Mouse (Mus musculus): ENCODE results near the gene Zswim8. TPM values are rescaled to one million over a fixed set of nuclear protein-coding genes. Genes with fewer than 3 reads are reported as not detected.

The Zswim8 gene
- polyA plus RNA-seq, 1 experiment from 2014 or later, result 50.5 TPM

- Histone ChIP-seq H3K36me3 (replicated peaks; ENCODE audit: control insufficient read depth, insufficient read depth) (peaks cover 99% of the 10 kb centered on the region), H3K27ac (no peak overlapping the region), H3K27me3 (ENCODE audit: control insufficient read depth, insufficient read depth, low read length) (no peaks in the 10 kb centered on the region), H3K4me2 (replicated peaks) (no peak overlapping the region), H3K9ac (no peak overlapping the region), H3K9me3 (ENCODE audit: control insufficient read depth, low read length) (no peaks in the 10 kb centered on the region), H3K4me3 (replicated peaks; ENCODE audit: low read length) (no peak overlapping the region), H3K4me1 (replicated peaks; ENCODE audit: control insufficient read depth, insufficient read depth, low read length) (no peaks in the 10 kb centered on the region)
- no peak for DNase-seq (ENCODE audit: low spot score)
- no peak for ATAC-seq (ENCODE audit: low FRiP score)
- WGBS, result 96% methylated on average over 12 of the region's 12 CpGs
These were observed 12.4 kb downstream of the Zswim8 start for GRCm38 (mm10) chr14:20719767-20720166.

- Histone ChIP-seq H3K27me3 (ENCODE audit: control insufficient read depth, insufficient read depth, low read length) (no peaks in the 10 kb centered on the region), H3K4me3 (replicated peaks; ENCODE audit: low read length) (no peak overlapping the region), H3K9me3 (ENCODE audit: control insufficient read depth, low read length) (no peaks in the 10 kb centered on the region), H3K4me2 (replicated peaks) (no peak overlapping the region), H3K36me3 (replicated peaks; ENCODE audit: control insufficient read depth, insufficient read depth) (peaks cover 99% of the 10 kb centered on the region), H3K27ac (no peak overlapping the region), H3K4me1 (replicated peaks; ENCODE audit: control insufficient read depth, insufficient read depth, low read length) (no peaks in the 10 kb centered on the region), H3K9ac (no peak overlapping the region)
- 91% methylated on average over 4 of the region's 4 CpGs for WGBS
- no peak for DNase-seq (ENCODE audit: low spot score)
- peak; percentile 10; the same call in 1 of the 2 replicates for ATAC-seq (ENCODE audit: low FRiP score)
These were observed 14.0 kb downstream of the Zswim8 start for GRCm38 (mm10) chr14:20721371-20721770.

- no peak for DNase-seq (ENCODE audit: low spot score)
- Histone ChIP-seq H3K9me3 (ENCODE audit: control insufficient read depth, low read length) (no peaks in the 10 kb centered on the region), H3K4me3 (replicated peaks; ENCODE audit: low read length) (no peak overlapping the region), H3K36me3 (replicated peaks; ENCODE audit: control insufficient read depth, insufficient read depth) (peaks cover 99% of the 10 kb centered on the region), H3K27me3 (ENCODE audit: control insufficient read depth, insufficient read depth, low read length) (no peaks in the 10 kb centered on the region), H3K27ac (no peak overlapping the region), H3K4me2 (replicated peaks) (no peak overlapping the region), H3K9ac (no peak overlapping the region), H3K4me1 (replicated peaks; ENCODE audit: control insufficient read depth, insufficient read depth, low read length) (no peaks in the 10 kb centered on the region)
- WGBS, result 90% methylated on average over 12 of the region's 12 CpGs
- no peak for ATAC-seq (ENCODE audit: low FRiP score)
These were observed 15.7 kb downstream of the Zswim8 start for GRCm38 (mm10) chr14:20723006-20723405.

GRCm38 (mm10) chr14:20724043-20724442, 16.7 kb downstream of the Zswim8 start:
- Histone ChIP-seq H3K9ac (no peak overlapping the region), H3K4me3 (replicated peaks; ENCODE audit: low read length) (no peak overlapping the region), H3K4me1 (replicated peaks; ENCODE audit: control insufficient read depth, insufficient read depth, low read length) (no peaks in the 10 kb centered on the region), H3K27me3 (ENCODE audit: control insufficient read depth, insufficient read depth, low read length) (no peaks in the 10 kb centered on the region), H3K36me3 (replicated peaks; ENCODE audit: control insufficient read depth, insufficient read depth) (peaks cover 99% of the 10 kb centered on the region), H3K9me3 (ENCODE audit: control insufficient read depth, low read length) (no peaks in the 10 kb centered on the region), H3K27ac (no peak overlapping the region), H3K4me2 (replicated peaks) (no peak overlapping the region)
- ATAC-seq (ENCODE audit: low FRiP score) (no peak), DNase-seq (ENCODE audit: low spot score) (peak; percentile 80)
- WGBS, result 22% methylated on average over 5 of the region's 5 CpGs

- Histone ChIP-seq H3K36me3 (replicated peaks; ENCODE audit: control insufficient read depth, insufficient read depth) (peaks cover 100% of the 10 kb centered on the region), H3K27me3 (ENCODE audit: control insufficient read depth, insufficient read depth, low read length) (no peaks in the 10 kb centered on the region), H3K4me3 (replicated peaks; ENCODE audit: low read length) (no peak overlapping the region), H3K4me1 (replicated peaks; ENCODE audit: control insufficient read depth, insufficient read depth, low read length) (no peaks in the 10 kb centered on the region), H3K9me3 (ENCODE audit: control insufficient read depth, low read length) (no peaks in the 10 kb centered on the region), H3K9ac (no peak overlapping the region), H3K4me2 (replicated peaks) (no peak overlapping the region), H3K27ac (no peak overlapping the region)
- 85% methylated on average over 6 of the region's 6 CpGs for WGBS
- ATAC-seq (ENCODE audit: low FRiP score) (no peak), DNase-seq (ENCODE audit: low spot score) (no peak)
These were observed 18.4 kb downstream of the Zswim8 start for GRCm38 (mm10) chr14:20725660-20726339.

- Histone ChIP-seq H3K4me3 (replicated peaks; ENCODE audit: low read length) (no peak overlapping the region), H3K4me1 (replicated peaks; ENCODE audit: control insufficient read depth, insufficient read depth, low read length) (peaks cover 10% of the 10 kb centered on the region), H3K9me3 (ENCODE audit: control insufficient read depth, low read length) (no peaks in the 10 kb centered on the region), H3K36me3 (replicated peaks; ENCODE audit: control insufficient read depth, insufficient read depth) (peaks cover 61% of the 10 kb centered on the region), H3K9ac (no peak overlapping the region), H3K27me3 (ENCODE audit: control insufficient read depth, insufficient read depth, low read length) (no peaks in the 10 kb centered on the region), H3K4me2 (replicated peaks) (no peak overlapping the region), H3K27ac (no peak overlapping the region)
- WGBS, result 97% methylated on average over 9 of the region's 9 CpGs
- ATAC-seq (ENCODE audit: low FRiP score) (no peak), DNase-seq (ENCODE audit: low spot score) (no peak)
These were observed 22.5 kb downstream of the Zswim8 start for GRCm38 (mm10) chr14:20729871-20730270.

GRCm38 (mm10) chr14:20730853-20731602, 23.7 kb downstream of the Zswim8 start:
- DNase-seq (ENCODE audit: low spot score) (no peak), ATAC-seq (ENCODE audit: low FRiP score) (no peak)
- peaks cover 56% of the 10 kb centered on the region for H3K36me3 ChIP-seq (replicated peaks; ENCODE audit: control insufficient read depth, insufficient read depth)
- H3K9me3 ChIP-seq (ENCODE audit: control insufficient read depth, low read length), result no peaks in the 10 kb centered on the region
- 94% methylated on average over 9 of the region's 9 CpGs for WGBS
- H3K4me2 ChIP-seq (replicated peaks), result no peak overlapping the region
- no peak overlapping the region for H3K4me3 ChIP-seq (replicated peaks; ENCODE audit: low read length)
- H3K4me1 ChIP-seq (replicated peaks; ENCODE audit: control insufficient read depth, insufficient read depth, low read length), result peaks cover 10% of the 10 kb centered on the region
- no peak overlapping the region for H3K27ac ChIP-seq
- H3K9ac ChIP-seq, result no peak overlapping the region
- no peaks in the 10 kb centered on the region for H3K27me3 ChIP-seq (ENCODE audit: control insufficient read depth, insufficient read depth, low read length)

- peak overlapping the region; percentile 78; the same call in 1 of the 2 replicates for H3K27ac ChIP-seq
- H3K4me2 ChIP-seq (replicated peaks), result peak overlapping the region; percentile 91
- H3K9me3 ChIP-seq (ENCODE audit: control insufficient read depth, low read length), result no peaks in the 10 kb centered on the region
- peaks cover 52% of the 10 kb centered on the region for H3K36me3 ChIP-seq (replicated peaks; ENCODE audit: control insufficient read depth, insufficient read depth)
- no peak for DNase-seq (ENCODE audit: low spot score)
- peak overlapping the region; percentile 91 for H3K9ac ChIP-seq
- H3K27me3 ChIP-seq (ENCODE audit: control insufficient read depth, insufficient read depth, low read length), result no peaks in the 10 kb centered on the region
- WGBS, result 51% methylated on average over 12 of the region's 12 CpGs
- H3K4me1 ChIP-seq (replicated peaks; ENCODE audit: control insufficient read depth, insufficient read depth, low read length), result peaks cover 10% of the 10 kb centered on the region
- peak overlapping the region; percentile 84 for H3K4me3 ChIP-seq (replicated peaks; ENCODE audit: low read length)
- ATAC-seq (ENCODE audit: low FRiP score), result no peak
These were observed 25.9 kb downstream of the Zswim8 start for GRCm38 (mm10) chr14:20733041-20733951.

Measured in hindbrain, embryonic 14.5 days (tissue).